Mouse (Mus musculus) G1E-ER4 (cell line): Measurements from ENCODE around the gene Hs3st5. TPM values are rescaled to one million over a fixed set of nuclear protein-coding genes. Genes with fewer than 3 reads are reported as not detected.

Experiments
- GATA1 ChIP-seq: IDR thresholded peaks from one replicate; pipeline ENCODE4 v1.8.0; 2012; ENCODE audit warnings: low read length, inconsistent platforms
- polyA plus RNA-seq: library from polyadenylated mRNA; stranded (reverse); fragments of >175 nt; gene quantifications from 2 replicates; pipeline ENCODE4 v1.2.3, GENCODE M21; 2012

Gene Hs3st5
- polyA plus RNA-seq, 1 experiment, result not detected

DNA sequence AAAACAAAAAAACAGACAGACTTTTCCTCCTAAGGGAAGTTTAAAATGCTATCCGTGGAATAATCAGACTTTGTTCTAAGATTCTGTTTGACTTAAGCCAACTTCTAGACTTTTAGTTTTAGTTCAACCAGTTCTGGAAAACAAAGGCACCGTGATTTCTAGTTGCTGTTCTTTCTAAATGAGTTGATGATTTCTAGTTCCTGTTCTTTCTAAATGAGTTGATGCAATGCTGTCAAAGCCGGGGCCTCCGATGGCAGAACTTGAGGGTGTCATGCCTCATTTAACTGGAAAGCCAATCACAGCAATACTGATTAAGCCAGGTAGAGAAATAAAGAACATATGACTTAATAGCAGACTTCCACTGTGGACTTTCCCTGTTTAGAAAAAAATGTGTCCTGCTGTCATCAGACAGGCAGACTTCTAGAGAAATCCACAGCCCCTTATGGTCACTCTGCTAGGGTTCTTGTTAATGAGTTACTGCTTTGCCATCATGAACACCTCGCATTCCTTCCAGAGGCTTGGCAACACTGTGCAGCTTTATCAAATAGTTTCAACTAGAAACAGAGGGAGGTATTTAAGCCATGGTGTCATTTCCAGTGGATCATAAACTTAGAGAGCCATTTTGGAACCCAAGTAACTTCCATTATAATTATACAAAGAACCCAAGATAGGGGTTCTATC lies 329.4 kb downstream of the Hs3st5 start:
- no peak for TF ChIP-seq GATA1

DNA sequence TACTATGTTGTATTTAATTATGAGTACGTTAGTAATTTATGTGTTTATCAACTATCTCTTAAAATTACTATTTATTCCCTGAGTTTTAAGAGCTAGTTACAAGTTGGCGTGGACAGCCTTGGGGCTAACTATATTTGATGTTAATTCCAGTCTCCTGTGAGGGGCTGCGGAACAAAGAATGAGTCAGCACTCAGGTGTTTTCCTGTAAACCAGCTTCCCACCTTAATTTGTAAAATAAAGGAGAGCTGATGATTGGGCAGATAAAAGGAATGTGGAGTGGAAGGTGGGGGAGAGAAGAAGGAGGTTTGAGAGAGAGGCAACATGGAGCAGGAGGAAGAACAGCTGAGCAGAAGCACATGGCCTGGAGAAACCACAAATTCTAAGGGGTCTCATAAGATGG lies 343.6 kb downstream of the Hs3st5 start:
- no peak for TF ChIP-seq GATA1

DNA sequence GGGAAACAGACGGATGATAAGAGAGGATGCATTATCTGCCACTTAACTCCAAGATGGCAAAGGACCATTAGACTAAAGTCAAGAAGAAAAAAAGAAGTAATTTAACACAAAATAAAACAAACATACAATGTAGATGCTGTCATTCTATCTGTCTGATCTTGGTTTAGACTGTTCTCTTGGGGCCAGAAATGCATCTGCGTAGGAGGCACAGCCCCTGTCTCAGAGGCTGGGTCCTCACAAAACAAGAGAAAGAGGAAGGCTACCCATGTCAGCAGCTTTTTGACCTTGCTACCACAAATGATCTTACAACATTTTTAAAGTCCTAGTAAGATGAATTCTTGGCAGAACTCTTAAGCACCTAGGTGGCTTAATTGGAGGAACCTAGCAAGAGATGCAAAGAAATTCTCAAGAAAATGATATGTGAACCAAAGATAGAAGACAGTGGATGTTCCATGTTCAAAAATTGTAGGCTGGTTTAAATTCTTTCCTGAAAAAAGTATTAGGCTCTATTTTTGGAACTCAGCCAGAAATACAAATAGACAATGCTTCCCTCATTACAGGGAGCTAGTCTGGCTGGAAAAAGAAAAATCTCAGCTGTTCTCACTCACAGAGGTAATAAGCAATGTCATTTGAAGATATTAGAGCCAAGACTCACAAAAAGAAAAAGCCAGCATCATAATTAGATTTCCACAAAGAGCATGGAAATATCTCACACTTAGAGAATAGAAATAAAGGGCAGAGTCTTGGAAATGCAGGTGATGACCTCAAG lies 355.7 kb downstream of the Hs3st5 start:
- TF ChIP-seq GATA1, result no peak
